In the genomic region with DNA sequence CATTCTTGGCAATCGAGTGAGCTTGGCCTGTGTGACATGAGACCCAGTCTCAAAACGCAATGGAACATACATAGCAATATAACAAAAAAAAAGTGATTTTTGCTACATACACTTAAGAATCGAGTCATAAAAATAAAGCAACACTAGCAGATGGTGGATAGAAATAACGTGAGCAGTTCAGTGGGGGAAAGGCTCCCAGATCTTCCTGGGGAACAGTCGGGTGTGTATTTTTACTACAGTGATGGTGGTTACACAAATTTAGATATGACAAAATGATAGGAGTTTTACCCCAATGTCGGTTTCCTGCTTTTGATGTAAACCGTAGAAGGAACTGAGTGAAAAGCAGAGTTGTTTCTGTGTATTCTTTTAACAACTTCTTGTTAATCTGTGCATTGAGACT, we compare ENCODE assay signal across 21 mouse cellular contexts. TPM values are rescaled to one million over a fixed set of nuclear protein-coding genes. Genes with fewer than 3 reads are reported as not detected.
"Had no signal": no experiment of that assay in that cellular context is flagged by ENCODE, and none has a peak within 500 bp of the region (broad histone marks: within the 10 kb centered on the region; RNA-seq: fewer than 3 reads in every experiment).

No protein-coding gene starts in this region.

- H3K9me3 ChIP-seq: heart, embryonic 15.5 days; hindbrain, embryonic 15.5 days; limb, embryonic 10.5 days; limb, embryonic 12.5 days; liver, embryonic 13.5 days had no signal

- H3K36me3 ChIP-seq: heart, embryonic 13.5 days; heart, embryonic 15.5 days; hindbrain, embryonic 13.5 days; kidney, embryonic 15.5 days; limb, embryonic 12.5 days; liver, embryonic 13.5 days had no signal

- H3K9ac ChIP-seq: heart, embryonic 15.5 days; kidney, embryonic 15.5 days; limb, embryonic 12.5 days; liver, embryonic 13.5 days had no signal

- H3K27ac ChIP-seq: heart, embryonic 13.5 days; heart, embryonic 15.5 days; kidney, embryonic 15.5 days; limb, embryonic 12.5 days; liver, embryonic 13.5 days had no signal

- DNase-seq: gastrocnemius, postnatal 14 days; gastrocnemius, postnatal 36 days; heart, adult 18-20 months; heart, postnatal 14 days; heart, postnatal 36 days; kidney, adult 11 months; kidney, adult 2 months; kidney, postnatal 10 days; kidney, postnatal 25 days; kidney, postnatal 4 days; liver; liver, embryonic 13.5 days had no signal

RNA-seq across cellular contexts. Expression of gene Cnnm1, which starts 1.0 kb away (rescaled TPM):
- total RNA-seq: gastrocnemius, postnatal 36 days; heart, postnatal 36 days; hematopoietic stem cell, adult 5-6 weeks had no signal

RNA-seq across cellular contexts. Expression of gene Hpse2, which starts 51.1 kb away (rescaled TPM):
- total RNA-seq: gastrocnemius, adult 18-20 months; gastrocnemius, postnatal 36 days had no signal
